Mouse (Mus musculus) cerebellum, postnatal 10 days (tissue): ENCODE measurements at regions not wholly inside any gene's neighbourhood (a gene's known extent, or its start where the extent isn't known, plus 50 kb on each side); places are given as distances from the start of the nearest gene placed in this dataset.
"Not testable (repeated sequence)": the region's sequence is repeated elsewhere in the genome, so short reads cannot be mapped to it uniquely, and the experiment has no call there.

Source experiments
- DNase-seq, 2 experiments: peaks; one replicate each; pipeline ENCODE4 v3.0.0; 2021; ENCODE audit warnings: mixed read lengths in 2 of 2

- DNase-seq = no peak
These were observed 142.3 kb upstream of the Rack1 start for GRCm38 (mm10) chr11:48657851-48658250.

GRCm38 (mm10) chr11:48661641-48662040, 138.5 kb upstream of the Rack1 start:
- DNase-seq = peak; percentile 25 to 46

- peak; percentile 31 to 74 for DNase-seq
These were observed 115.3 kb upstream of the Rack1 start for GRCm38 (mm10) chr11:48684781-48685314.

GRCm38 (mm10) chr11:48690070-48690469, 110.1 kb upstream of the Rack1 start:
- no peak for DNase-seq

- no peak for DNase-seq
These were observed 103.8 kb upstream of the Rack1 start for GRCm38 (mm10) chr11:48696352-48696751.

- DNase-seq = no peak
These were observed 102.9 kb upstream of the Rack1 start for GRCm38 (mm10) chr11:48697191-48697590.

- no peak for DNase-seq
These were observed 92.9 kb upstream of the Rack1 start for GRCm38 (mm10) chr11:48707192-48707591.

- no peak for DNase-seq
These were observed 89.2 kb upstream of the Rack1 start for GRCm38 (mm10) chr11:48710972-48711371.

- no peak for DNase-seq
These were observed 76.1 kb upstream of the Rack1 start for GRCm38 (mm10) chr11:48724068-48724467.

GRCm38 (mm10) chr11:48730826-48731225, 69.3 kb upstream of the Rack1 start:
- DNase-seq = not testable (repeated sequence)

- DNase-seq = no peak
These were observed 53.6 kb upstream of the Rack1 start for GRCm38 (mm10) chr11:48746503-48746902.

GRCm38 (mm10) chr11:48748066-48748465, 52.1 kb upstream of the Rack1 start:
- DNase-seq = no peak
